Mouse (Mus musculus): Measurements from ENCODE around the gene Rbm4. TPM values are rescaled to one million over a fixed set of nuclear protein-coding genes. Genes with fewer than 3 reads are reported as not detected.

Gene Rbm4
- polyA plus RNA-seq, 1 experiment = 146 TPM

- TF ChIP-seq POLR2A (IDR thresholded peaks at IDR 0.05; ENCODE audit: borderline replicate concordance, extremely low read depth, insufficient read depth, insufficient read length, poor library complexity, severe bottlenecking) = no peak
- TF ChIP-seq CTCF (IDR thresholded peaks at IDR 0.05; ENCODE audit: borderline replicate concordance, extremely low read depth, insufficient read depth, insufficient read length) = no peak
- DNase-seq (ENCODE audit: low read depth) = no peak
Observed at GRCm38 (mm10) chr19:4737866-4738265, 55.8 kb downstream of the Rbm4 start.

Other genes starting within 250 kb of the Rbm4 start
- gene Lrfn4, start 178.2 kb downstream of the Rbm4 start, polyA plus RNA-seq (2012; rRNA removed) = 90.3 and 98.5 TPM in 2 replicates
- gene Rce1, start 168.3 kb downstream of the Rbm4 start, polyA plus RNA-seq (2012; rRNA removed) = 65.2 and 115 TPM in 2 replicates
- gene Gm960, start 95.2 kb downstream of the Rbm4 start, polyA plus RNA-seq (2012; rRNA removed) = 3.3 and 4.3 TPM in 2 replicates
- gene Sptbn2, start 82.7 kb downstream of the Rbm4 start, polyA plus RNA-seq (2012; rRNA removed) = 23.4 and 57.0 TPM in 2 replicates
- gene Rbm4b, start 37.4 kb downstream of the Rbm4 start, polyA plus RNA-seq (2012; rRNA removed) = 97.3 and 97.9 TPM in 2 replicates
- 28.7 and 57.0 TPM in 2 replicates for gene Gm21992, start 17.7 kb upstream of the Rbm4 start, polyA plus RNA-seq (2012; rRNA removed)
- gene Rbm14, start 17.7 kb upstream of the Rbm4 start, polyA plus RNA-seq (2012; rRNA removed) = 70.7 and 85.4 TPM in 2 replicates
- gene Ccs, start 45.4 kb upstream of the Rbm4 start, polyA plus RNA-seq (2012; rRNA removed) = 42.3 and 45.1 TPM in 2 replicates
- gene Ccdc87, start 45.5 kb upstream of the Rbm4 start, polyA plus RNA-seq (2012; rRNA removed) = 0.30 and 0.62 TPM in 2 replicates
- 73.6 and 85.2 TPM in 2 replicates for gene Ctsf, start 61.2 kb upstream of the Rbm4 start, polyA plus RNA-seq (2012; rRNA removed)
- gene Actn3, start 84.0 kb upstream of the Rbm4 start, polyA plus RNA-seq (2012; rRNA removed) = 0.95 and 1.7 TPM in 2 replicates
- 32.0 and 48.4 TPM in 2 replicates for gene Zdhhc24, start 84.8 kb upstream of the Rbm4 start, polyA plus RNA-seq (2012; rRNA removed)
- 18.5 and 27.6 TPM in 2 replicates for gene Bbs1, start 112.7 kb upstream of the Rbm4 start, polyA plus RNA-seq (2012; rRNA removed)
- 111 and 122 TPM in 2 replicates for gene Dpp3, start 134.4 kb upstream of the Rbm4 start, polyA plus RNA-seq (2012; rRNA removed)
- 10.3 and 14.2 TPM in 2 replicates for gene Peli3, start 149.2 kb upstream of the Rbm4 start, polyA plus RNA-seq (2012; rRNA removed)
- 70.0 and 81.9 TPM in 2 replicates for gene Mrpl11, start 168.2 kb upstream of the Rbm4 start, polyA plus RNA-seq (2012; rRNA removed)
- 4.1 and 7.8 TPM in 2 replicates for gene Npas4, start 196.4 kb upstream of the Rbm4 start, polyA plus RNA-seq (2012; rRNA removed)
- 31.1 and 34.9 TPM in 2 replicates for gene Slc29a2, start 230.0 kb upstream of the Rbm4 start, polyA plus RNA-seq (2012; rRNA removed)
- gene B4gat1, start 244.9 kb upstream of the Rbm4 start, polyA plus RNA-seq (2012; rRNA removed) = 46.8 and 49.8 TPM in 2 replicates
- gene AC124502.3, start 245.0 kb upstream of the Rbm4 start, polyA plus RNA-seq (2012; rRNA removed) = 1.9 and 2.8 TPM in 2 replicates
- gene Brms1, start 247.5 kb upstream of the Rbm4 start, polyA plus RNA-seq (2012; rRNA removed) = 32.9 and 39.8 TPM in 2 replicates

All from brain, embryonic 14.5 days (tissue).